Comparison of ENCODE assay signal across 8 mouse cellular contexts in the genomic region with DNA sequence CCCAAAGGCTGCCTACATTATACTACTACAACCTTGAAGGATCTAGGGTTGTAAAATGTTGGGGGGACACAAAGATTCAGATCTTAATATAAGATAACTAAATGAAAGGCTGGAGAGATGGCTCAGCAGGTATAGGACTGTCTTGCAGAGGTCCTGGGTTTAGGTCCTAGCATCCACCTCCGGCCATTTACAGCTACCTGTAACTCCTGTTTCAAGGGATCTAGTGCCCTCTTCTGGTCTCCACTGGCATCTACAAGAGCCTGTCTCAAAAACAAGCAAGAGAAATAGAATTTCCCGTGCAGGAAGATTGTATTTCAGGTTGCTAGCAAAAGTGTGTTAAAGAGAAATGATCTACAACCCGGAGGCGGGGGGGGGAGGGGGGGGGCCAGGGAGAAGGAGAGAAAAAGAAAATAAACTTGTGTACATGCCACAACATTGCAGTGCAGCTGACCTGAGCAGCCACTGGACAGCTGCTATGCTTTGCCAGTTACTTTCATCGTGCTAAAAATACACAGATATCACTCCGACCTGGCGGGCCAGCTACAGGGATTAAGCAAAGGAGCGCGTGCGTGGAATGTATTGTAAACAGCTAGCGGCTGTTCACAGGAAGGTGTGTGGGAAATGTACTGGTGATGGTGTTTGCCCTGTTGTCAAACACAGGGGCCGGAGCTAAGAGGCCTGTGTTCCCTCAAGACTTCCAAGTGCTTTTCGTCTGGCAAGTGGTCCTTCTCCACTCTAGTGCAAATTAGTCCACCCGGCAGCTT. TPM values are rescaled to one million over a fixed set of nuclear protein-coding genes. Genes with fewer than 3 reads are reported as not detected.
DNase-seq lines count a peak whose midpoint lies in the region; ATAC-seq lines count a peak whose summit lies in the region.

No protein-coding gene starts in this region.

- H3K27me3 ChIP-seq in embryonic facial prominence, embryonic 14.5 days (replicated peaks; ENCODE audit: control insufficient read depth, insufficient read depth, low read length), result no peaks in the 10 kb centered on the region
- H3K27me3 ChIP-seq in lung, embryonic 15.5 days, result no peaks in the 10 kb centered on the region

- H3K9ac ChIP-seq in embryonic facial prominence, embryonic 14.5 days (ENCODE audit: low read depth, low read length), result no peak overlapping the region
- peak overlapping the region; percentile 3; the same call in 1 of the 2 replicates for H3K9ac ChIP-seq in lung, embryonic 15.5 days

- H3K36me3 ChIP-seq in embryonic facial prominence, embryonic 14.5 days (ENCODE audit: control insufficient read depth, insufficient read depth, low read length), result no peaks in the 10 kb centered on the region
- no peaks in the 10 kb centered on the region for H3K36me3 ChIP-seq in lung, embryonic 15.5 days

- peaks cover 6% of the 10 kb centered on the region for H3K4me1 ChIP-seq in embryonic facial prominence, embryonic 14.5 days (ENCODE audit: control insufficient read depth, insufficient read depth, low read length)
- H3K4me1 ChIP-seq in lung, embryonic 15.5 days, result peaks cover 15% of the 10 kb centered on the region

- 12% methylated on average over 14 of the region's 14 CpGs for WGBS in embryonic facial prominence, embryonic 14.5 days
- 6% methylated on average over 14 of the region's 14 CpGs for WGBS in lung, embryonic 15.5 days

- H3K4me3 ChIP-seq in embryonic facial prominence, embryonic 14.5 days (ENCODE audit: low read depth, low read length), result no peak overlapping the region
- H3K4me3 ChIP-seq in lung, embryonic 15.5 days, result no peak overlapping the region

- peak; percentile 52 for DNase-seq in layer of hippocampus, adult 11-12 months (ENCODE audit: low spot score)
- DNase-seq in layer of hippocampus, adult 8-10 months (ENCODE audit: low spot score in 2 of 2), result no peak
- DNase-seq in NIH3T3 (ENCODE audit: low read depth), result peak; percentile 80
- peak; percentile 51 for DNase-seq in embryonic facial prominence, embryonic 14.5 days (ENCODE audit: low spot score)
- DNase-seq in kidney, adult 18-20 months, result peak; percentile 62
- peak; percentile 72 for DNase-seq in thymus, postnatal 14 days
- DNase-seq in urinary bladder, postnatal 10 days (ENCODE audit: low spot score), result no peak

- peak overlapping the region; percentile 55 for H3K27ac ChIP-seq in embryonic facial prominence, embryonic 14.5 days (replicated peaks; ENCODE audit: low read depth, low read length)
- H3K27ac ChIP-seq in lung, embryonic 15.5 days, result peak overlapping the region; percentile 17; the same call in 1 of the 2 replicates

- H3K9me3 ChIP-seq in embryonic facial prominence, embryonic 14.5 days (ENCODE audit: control insufficient read depth, low read length), result 0 out of 2 replicates have a peak, but pooled peaks cover 3% of the 10 kb centered on the region
- no peaks in the 10 kb centered on the region for H3K9me3 ChIP-seq in lung, embryonic 15.5 days

- no peak for ATAC-seq in embryonic facial prominence, embryonic 14.5 days (ENCODE audit: low read depth)
- ATAC-seq in lung, embryonic 15.5 days (ENCODE audit: borderline replicate concordance, extremely low read depth, low FRiP score, low TSS enrichment), result no peak

- peak overlapping the region; percentile 32; the same call in 1 of the 2 replicates for H3K4me2 ChIP-seq in embryonic facial prominence, embryonic 14.5 days (ENCODE audit: low read depth, low read length)
- no peak overlapping the region for H3K4me2 ChIP-seq in lung, embryonic 15.5 days

RNA-seq across cellular contexts. Expression of a gene that starts 8.3 kb away (rescaled TPM):
- total RNA-seq in layer of hippocampus, adult 8-10 months (2022), result 10 to 100 TPM; 15.4 to 22.0 (median 18.7) TPM
- polyA plus RNA-seq in embryonic facial prominence, embryonic 14.5 days (2014; fragmentation: Nextera tagmentation; extraction: Ambion mirVana), result 16.8 and 17.6 TPM in 2 replicates
- 12.8 and 14.0 TPM in 2 replicates for polyA plus RNA-seq in lung, embryonic 15.5 days (2015; fragmentation: Nextera tagmentation; extraction: Ambion mirVana)

RNA-seq across cellular contexts. Expression of a gene that starts 13.1 kb away (rescaled TPM):
- not detected for total RNA-seq in layer of hippocampus, adult 8-10 months (2022)
- polyA plus RNA-seq in embryonic facial prominence, embryonic 14.5 days (2014; fragmentation: Nextera tagmentation; extraction: Ambion mirVana), result 0.34 and 3.6 TPM in 2 replicates
- 1.3 and 1.5 TPM in 2 replicates for polyA plus RNA-seq in lung, embryonic 15.5 days (2015; fragmentation: Nextera tagmentation; extraction: Ambion mirVana)

RNA-seq across cellular contexts. Expression of a gene that starts 45.1 kb away (rescaled TPM):
- 10 to 100 TPM in 3 of 4 experiments, 1 to 10 TPM in 1; 9.4 to 16.0 (median 14.1) TPM for total RNA-seq in layer of hippocampus, adult 8-10 months (2022)
- 19.5 and 20.8 TPM in 2 replicates for polyA plus RNA-seq in embryonic facial prominence, embryonic 14.5 days (2014; fragmentation: Nextera tagmentation; extraction: Ambion mirVana)
- polyA plus RNA-seq in lung, embryonic 15.5 days (2015; fragmentation: Nextera tagmentation; extraction: Ambion mirVana), result 18.2 and 20.0 TPM in 2 replicates

Comparison
In these comparisons a context has a peak if more than half of its experiments do, and no peak if none do; other contexts are left out.
1. DNase-seq: peak in layer of hippocampus, adult 11-12 months (single experiment), NIH3T3 (single experiment), embryonic facial prominence, embryonic 14.5 days (single experiment), kidney, adult 18-20 months (single experiment) and thymus, postnatal 14 days (single experiment); none in layer of hippocampus, adult 8-10 months (0 of 2) and urinary bladder, postnatal 10 days (single experiment).